ENCODE assay signal across 8 mouse cellular contexts in the genomic region with DNA sequence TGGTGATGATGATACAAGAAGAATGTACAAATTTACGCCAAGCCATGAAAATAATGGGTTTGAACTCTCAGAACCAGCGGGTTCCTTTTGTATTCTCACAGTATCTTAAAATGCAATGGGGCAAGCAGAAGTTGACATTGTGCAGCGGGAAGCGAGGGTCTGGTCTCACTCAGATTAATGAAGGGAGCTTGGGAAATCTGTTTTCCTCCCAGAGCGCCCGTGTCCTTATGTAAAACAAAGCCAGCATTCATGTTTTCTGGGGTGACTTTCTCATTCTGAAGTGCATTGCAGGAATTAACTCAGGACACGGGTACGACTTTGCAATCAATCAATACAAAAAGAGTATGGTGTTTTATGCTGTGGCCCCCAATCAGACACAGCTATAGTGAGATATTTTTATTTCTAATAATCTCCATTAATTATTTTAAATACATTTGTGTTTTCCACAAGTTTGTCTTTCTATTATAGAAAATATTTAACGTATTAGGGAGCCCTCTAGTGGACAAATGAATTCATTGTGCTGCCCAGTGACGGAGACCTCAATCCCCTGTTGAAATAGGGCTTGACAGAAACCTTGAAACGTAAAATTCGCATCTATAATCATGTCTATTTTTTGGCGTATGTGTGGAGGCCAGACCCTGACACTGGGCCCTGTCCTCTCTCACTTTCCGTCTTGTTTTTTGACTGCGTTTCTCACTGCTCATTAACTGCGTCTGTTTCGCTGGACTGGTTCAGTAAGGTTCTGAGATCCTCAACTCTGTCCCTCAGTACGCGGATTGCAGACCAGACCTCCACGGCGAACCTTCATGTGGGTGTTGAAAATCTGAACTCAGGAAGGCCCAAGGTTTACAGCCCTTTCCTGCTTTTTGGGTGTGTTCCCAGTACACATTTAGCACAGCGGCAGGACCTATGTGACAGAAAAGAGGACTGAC. TPM values are rescaled to one million over a fixed set of nuclear protein-coding genes. Genes with fewer than 3 reads are reported as not detected.
DNase-seq lines count a peak whose midpoint lies in the region; ATAC-seq and TF ChIP-seq lines count a peak whose summit lies in the region.

No protein-coding gene starts in this region.

- no peak overlapping the region for H3K4me3 ChIP-seq in heart, embryonic 14.5 days (ENCODE audit: control insufficient read depth in 1 of 2, insufficient read depth in 1 of 2, low read depth in 1 of 2, low read length in 2 of 2)
- no peak overlapping the region for H3K4me3 ChIP-seq in neural tube, embryonic 11.5 days (ENCODE audit: low read depth, low read length)

- peak; percentile 5 to 6 for DNase-seq in left cerebral cortex, adult 18-20 months (ENCODE audit: low spot score in 2 of 2)
- DNase-seq in left cerebral cortex, postnatal 10 days (ENCODE audit: extremely low spot score in 1 of 2, low spot score in 2 of 2) = no peak
- peak; percentile 62 for DNase-seq in brain, embryonic 14.5 days (ENCODE audit: low read depth)
- DNase-seq in left cerebral cortex, postnatal 14 days (ENCODE audit: low spot score in 2 of 2) = peak; percentile 26 to 43
- peak; percentile 39 for DNase-seq in neural tube, embryonic 11.5 days (ENCODE audit: low spot score)
- DNase-seq in thymus, postnatal 4 days = no peak

- no peaks in the 10 kb centered on the region for H3K9me3 ChIP-seq in heart, embryonic 14.5 days (ENCODE audit: control insufficient read depth, low read length)
- H3K9me3 ChIP-seq in neural tube, embryonic 11.5 days (ENCODE audit: control insufficient read depth, low read length) = no peaks in the 10 kb centered on the region

- H3K9ac ChIP-seq in heart, embryonic 14.5 days (ENCODE audit: low read length) = no peak overlapping the region
- no peak overlapping the region for H3K9ac ChIP-seq in neural tube, embryonic 11.5 days (ENCODE audit: low read length)

- no peaks in the 10 kb centered on the region for H3K36me3 ChIP-seq in heart, embryonic 14.5 days (ENCODE audit: control insufficient read depth, insufficient read depth, low read length)
- no peaks in the 10 kb centered on the region for H3K36me3 ChIP-seq in neural tube, embryonic 11.5 days (ENCODE audit: control insufficient read depth, insufficient read depth, low read length)

- H3K4me1 ChIP-seq in heart, embryonic 14.5 days (ENCODE audit: control insufficient read depth in 2 of 2, insufficient read depth in 2 of 2, low read length in 2 of 2) = no peaks in the 10 kb centered on the region
- H3K4me1 ChIP-seq in neural tube, embryonic 11.5 days (ENCODE audit: control insufficient read depth, insufficient read depth, low read length) = no peaks in the 10 kb centered on the region

- peak overlapping the region; percentile 43; the same call in 1 of the 2 replicates for H3K4me2 ChIP-seq in heart, embryonic 14.5 days (ENCODE audit: low read length)
- no peak overlapping the region for H3K4me2 ChIP-seq in neural tube, embryonic 11.5 days (ENCODE audit: low read depth)

- no peaks in the 10 kb centered on the region for H3K27me3 ChIP-seq in heart, embryonic 14.5 days (ENCODE audit: control insufficient read depth, insufficient read depth, low read length)
- no peaks in the 10 kb centered on the region for H3K27me3 ChIP-seq in neural tube, embryonic 11.5 days (ENCODE audit: control insufficient read depth, insufficient read depth, low read length)

- H3K27ac ChIP-seq in heart, embryonic 14.5 days (replicated peaks in 1 of 2; ENCODE audit: control insufficient read depth in 1 of 2, insufficient read depth in 1 of 2, low read depth in 2 of 2, low read length in 2 of 2) = no peak overlapping the region
- H3K27ac ChIP-seq in neural tube, embryonic 11.5 days (ENCODE audit: low read depth, low read length) = no peak overlapping the region

- intact Hi-C loops in left cerebral cortex, postnatal 10 days (cut with DNase I) = loop anchor here (5.0 to 10.0 kb wide), 2 partner anchors 880 to 973 kb away; no protein-coding TSS in a partner anchor
- intact Hi-C loops in left cerebral cortex, postnatal 14 days (cut with DNase I) = loop anchor here (5.0 kb wide), 1 partner anchor 970 kb away; no protein-coding TSS in a partner anchor

- TF ChIP-seq POLR2A in brain, embryonic 14.5 days (IDR thresholded peaks at IDR 0.05; ENCODE audit: borderline replicate concordance, extremely low read depth, insufficient read depth, insufficient read length, poor library complexity, severe bottlenecking) = no peak

- ATAC-seq in heart, embryonic 14.5 days (ENCODE audit: insufficient number of reproducible peaks, insufficient read depth, low FRiP score, low read depth) = no peak
- ATAC-seq in neural tube, embryonic 11.5 days (ENCODE audit: insufficient read depth, low FRiP score, low TSS enrichment) = no peak
- no peak for ATAC-seq in monocyte, adult 5-6 weeks (replicated peaks; ENCODE audit: insufficient number of reproducible peaks, low FRiP score, low TSS enrichment, poor library complexity, severe bottlenecking)

- 44% methylated on average over 22 of the region's 22 CpGs for WGBS in heart, embryonic 14.5 days
- WGBS in neural tube, embryonic 11.5 days = 44% methylated on average over 22 of the region's 22 CpGs

- TF ChIP-seq CTCF in brain, embryonic 14.5 days (IDR thresholded peaks at IDR 0.05; ENCODE audit: borderline replicate concordance, extremely low read depth, insufficient read depth, insufficient read length) = peak; percentile 62; the same call in 1 of the 2 replicates

RNA-seq across cellular contexts. Expression of gene Pnlip, which starts 24.6 kb away (rescaled TPM):
- total RNA-seq in left cerebral cortex, adult 18-20 months (2021) = 1 to 10 TPM; 1.2 to 2.7 TPM
- total RNA-seq in left cerebral cortex, postnatal 10 days (2021) = 1 to 10 TPM; 4.6 to 5.3 TPM
- polyA plus RNA-seq in brain, embryonic 14.5 days (2012; rRNA removed) = 0.10 and 0.16 TPM in 2 replicates
- polyA plus RNA-seq in heart, embryonic 14.5 days (2014; fragmentation: Nextera tagmentation; extraction: Ambion mirVana) = not detected in 2 replicates
- total RNA-seq in left cerebral cortex, postnatal 14 days (2021) = 1 to 10 TPM; 4.4 to 5.1 TPM
- 0.54 and 1.1 TPM in 2 replicates for polyA plus RNA-seq in neural tube, embryonic 11.5 days (2014; fragmentation: Nextera tagmentation; extraction: Ambion mirVana)
- not detected in 3 replicates for total RNA-seq in monocyte, adult 5-6 weeks (2017)

Comparison
In these comparisons a context has a peak if more than half of its experiments do, and no peak if none do; other contexts are left out.
1. DNase-seq: peak in left cerebral cortex, adult 18-20 months (2 of 2), brain, embryonic 14.5 days (single experiment), left cerebral cortex, postnatal 14 days (2 of 2) and neural tube, embryonic 11.5 days (single experiment); none in left cerebral cortex, postnatal 10 days (0 of 2) and thymus, postnatal 4 days (single experiment).